Mouse (Mus musculus): Measurements from ENCODE around the gene Rbpjl. TPM values are rescaled to one million over a fixed set of nuclear protein-coding genes. Genes with fewer than 3 reads are reported as not detected.
A peak's percentile ranks its signal among the peaks of the same experiment; 100 is the strongest.

The Rbpjl gene
- 41.3 and 45.2 TPM in 2 replicates for polyA plus RNA-seq (2015; fragmentation: Nextera tagmentation; extraction: Ambion mirVana)

DNA sequence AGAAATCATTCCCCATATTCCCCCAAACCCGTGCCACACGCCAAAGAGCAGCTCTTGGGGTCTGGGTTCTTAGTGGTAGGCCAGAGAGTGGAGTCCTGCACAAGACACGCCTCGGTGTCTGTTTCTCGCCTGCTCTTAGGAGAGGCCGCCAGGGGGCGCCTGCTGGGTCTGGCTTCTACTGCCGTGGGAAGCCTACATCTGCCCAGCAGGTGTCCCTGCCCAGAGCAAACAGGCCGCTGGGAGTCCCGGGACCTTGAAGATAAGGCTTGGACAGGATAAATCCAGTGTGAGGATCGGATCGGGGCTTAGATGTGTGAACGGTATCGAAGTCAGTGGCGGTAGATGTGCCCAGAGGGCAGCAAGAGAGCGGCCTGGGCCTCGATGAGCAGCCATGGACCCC lies at the start of gene Rbpjl:
Rbpjl (plus strand) TSS at position 236 of the 400 bp plus-strand sequence.
- Histone ChIP-seq H3K9ac (ENCODE audit: low read length) (peak within 1 kb of the TSS; percentile 49; the same call in 1 of the 2 replicates), H3K27ac (ENCODE audit: low read length) (peak within 1 kb of the TSS; percentile 30; the same call in 1 of the 2 replicates), H3K27me3 (ENCODE audit: control insufficient read depth, insufficient read depth, low read length) (peaks cover 62% of the 10 kb centered on the region), H3K36me3 (ENCODE audit: control insufficient read depth, insufficient read depth, low read length) (no peaks in the 10 kb centered on the region), H3K4me1 (ENCODE audit: control insufficient read depth, insufficient read depth, low read length) (peaks cover 7% of the 10 kb centered on the region; the same call in 1 of the 2 replicates), H3K4me2 (ENCODE audit: low read depth, low read length) (peak within 1 kb of the TSS; percentile 73), H3K4me3 (replicated peaks; ENCODE audit: low read length) (peak within 1 kb of the TSS; percentile 43), H3K9me3 (replicated peaks; ENCODE audit: control insufficient read depth, low read length) (no peaks in the 10 kb centered on the region; the same call in 1 of the 2 replicates)
- WGBS = 5% methylated on average over 17 of the region's 17 CpGs
- ATAC-seq (ENCODE audit: insufficient read depth, low FRiP score) = peak; percentile 49; the same call in 1 of the 2 replicates

DNA sequence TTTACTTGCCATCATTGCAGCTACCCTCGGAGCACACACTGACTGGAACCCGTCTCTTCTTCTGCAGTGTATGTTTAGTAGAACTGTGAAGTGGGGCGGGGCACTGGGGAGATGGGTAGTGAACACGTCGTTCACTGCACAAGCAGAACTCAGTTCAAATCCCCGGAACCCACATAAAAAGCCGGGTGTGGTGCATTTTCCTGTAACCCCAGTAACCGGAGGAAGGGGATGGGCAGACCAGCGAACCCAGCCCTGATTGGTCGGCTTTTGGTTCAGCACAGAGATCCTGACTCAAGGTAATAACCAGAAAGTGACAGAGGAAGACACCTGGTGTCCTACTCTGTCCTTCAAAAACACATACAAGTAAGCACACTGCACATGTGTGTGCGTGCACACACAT lies 49.6 kb upstream of the Rbpjl start:
- ATAC-seq (ENCODE audit: insufficient read depth, low FRiP score) = no peak
- Histone ChIP-seq H3K27me3 (ENCODE audit: control insufficient read depth, insufficient read depth, low read length) (no peaks in the 10 kb centered on the region), H3K4me1 (ENCODE audit: control insufficient read depth, insufficient read depth, low read length) (no peaks in the 10 kb centered on the region), H3K4me2 (ENCODE audit: low read depth, low read length) (no peak overlapping the region), H3K36me3 (ENCODE audit: control insufficient read depth, insufficient read depth, low read length) (no peaks in the 10 kb centered on the region), H3K9me3 (replicated peaks; ENCODE audit: control insufficient read depth, low read length) (no peaks in the 10 kb centered on the region), H3K4me3 (replicated peaks; ENCODE audit: low read length) (no peak overlapping the region), H3K27ac (ENCODE audit: low read length) (no peak overlapping the region), H3K9ac (ENCODE audit: low read length) (no peak overlapping the region)
- 83% methylated on average over 11 of the region's 11 CpGs for WGBS

DNA sequence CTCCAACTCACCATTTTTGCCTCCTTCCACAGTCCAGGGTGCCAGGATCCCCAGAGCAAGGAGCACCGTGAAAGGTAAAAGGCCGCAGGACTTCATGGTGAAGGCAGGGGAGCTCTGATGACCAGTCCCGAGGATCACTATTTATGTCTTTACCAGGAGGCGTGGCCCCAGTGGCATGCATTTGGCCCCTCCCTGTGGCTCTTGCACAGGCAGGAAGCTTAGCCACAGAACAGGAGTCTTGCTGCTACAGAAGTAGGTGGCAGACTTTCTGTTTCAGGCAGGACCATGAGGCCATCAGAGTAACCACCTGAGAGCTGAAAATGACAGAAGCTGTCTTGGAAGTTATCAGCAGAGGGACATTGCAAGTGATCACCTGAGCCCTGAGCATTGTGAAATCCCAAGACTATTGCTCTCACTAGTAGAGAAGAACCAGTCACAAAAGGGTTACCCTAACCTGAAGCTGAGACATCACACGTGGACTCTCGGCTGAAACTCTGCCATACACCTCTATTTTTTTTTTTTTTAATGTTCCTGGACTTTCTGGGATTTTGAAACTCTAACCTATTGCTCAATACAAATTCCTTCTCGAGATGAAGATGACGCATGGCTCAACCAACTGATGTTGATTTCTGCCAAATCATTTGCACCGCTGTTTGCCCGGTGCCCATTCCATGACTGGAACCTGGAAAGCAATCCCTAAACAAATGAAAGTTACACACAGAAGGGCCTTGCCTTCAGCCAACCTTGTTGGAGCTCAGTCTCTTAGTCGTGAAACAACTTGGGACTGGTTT lies 46.6 kb upstream of the Rbpjl start:
- Histone ChIP-seq H3K27ac (ENCODE audit: low read length) (no peak overlapping the region), H3K4me1 (ENCODE audit: control insufficient read depth, insufficient read depth, low read length) (peaks cover 3% of the 10 kb centered on the region; the same call in 1 of the 2 replicates), H3K36me3 (ENCODE audit: control insufficient read depth, insufficient read depth, low read length) (no peaks in the 10 kb centered on the region), H3K4me3 (replicated peaks; ENCODE audit: low read length) (no peak overlapping the region), H3K9ac (ENCODE audit: low read length) (no peak overlapping the region), H3K4me2 (ENCODE audit: low read depth, low read length) (no peak overlapping the region), H3K9me3 (replicated peaks; ENCODE audit: control insufficient read depth, low read length) (no peaks in the 10 kb centered on the region), H3K27me3 (ENCODE audit: control insufficient read depth, insufficient read depth, low read length) (no peaks in the 10 kb centered on the region)
- ATAC-seq (ENCODE audit: insufficient read depth, low FRiP score) = no peak
- 66% methylated on average over 11 of the region's 11 CpGs for WGBS

DNA sequence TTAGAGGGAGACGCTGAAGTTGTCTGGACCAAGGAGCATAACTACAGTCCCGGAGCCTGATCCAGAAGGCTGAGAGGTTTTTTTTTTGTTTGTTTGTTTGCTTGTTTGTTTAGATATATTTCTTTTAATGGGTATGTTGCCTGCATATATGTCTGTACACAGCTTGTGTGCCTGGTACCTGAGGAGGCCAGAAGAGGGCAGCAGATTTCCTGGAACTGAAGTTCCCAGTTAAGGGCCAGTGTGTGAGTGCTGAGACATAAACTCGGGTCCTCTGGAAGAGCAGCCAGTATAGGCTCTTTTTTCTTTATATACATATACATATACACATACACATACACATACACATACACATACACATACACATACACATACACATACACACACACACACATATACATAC lies 44.6 kb upstream of the Rbpjl start:
- no peak for ATAC-seq (ENCODE audit: insufficient read depth, low FRiP score)
- H3K4me1 ChIP-seq (ENCODE audit: control insufficient read depth, insufficient read depth, low read length) = peaks cover 3% of the 10 kb centered on the region; the same call in 1 of the 2 replicates
- WGBS = 75% methylated on average over 3 of the region's 3 CpGs
- no peak overlapping the region for H3K9ac ChIP-seq (ENCODE audit: low read length)
- H3K9me3 ChIP-seq (replicated peaks; ENCODE audit: control insufficient read depth, low read length) = no peaks in the 10 kb centered on the region
- no peaks in the 10 kb centered on the region for H3K27me3 ChIP-seq (ENCODE audit: control insufficient read depth, insufficient read depth, low read length)
- H3K4me3 ChIP-seq (replicated peaks; ENCODE audit: low read length) = no peak overlapping the region
- H3K4me2 ChIP-seq (ENCODE audit: low read depth, low read length) = no peak overlapping the region
- no peak overlapping the region for H3K27ac ChIP-seq (ENCODE audit: low read length)
- H3K36me3 ChIP-seq (ENCODE audit: control insufficient read depth, insufficient read depth, low read length) = no peaks in the 10 kb centered on the region

DNA sequence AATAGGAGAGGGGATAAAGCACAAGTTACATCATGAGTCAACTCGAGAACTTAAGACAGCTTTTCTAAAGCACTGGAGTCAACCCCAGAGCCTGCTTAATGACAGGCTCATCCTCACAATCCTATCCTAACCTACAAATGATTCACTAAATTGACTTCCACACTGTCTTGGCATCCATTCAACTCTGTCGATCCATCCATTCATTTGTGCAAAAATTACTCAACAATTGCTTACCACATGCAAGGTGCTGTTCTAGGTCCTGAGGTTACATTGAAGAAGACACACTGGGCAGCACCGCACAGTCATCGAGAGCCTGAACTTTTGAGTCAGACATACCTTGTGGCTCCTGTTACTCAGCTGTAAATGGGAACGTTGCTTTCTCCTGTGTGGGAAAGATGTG lies 43.9 kb upstream of the Rbpjl start:
- no peak overlapping the region for H3K27ac ChIP-seq (ENCODE audit: low read length)
- H3K9ac ChIP-seq (ENCODE audit: low read length) = no peak overlapping the region
- WGBS = 81% methylated on average over 5 of the region's 5 CpGs
- H3K4me1 ChIP-seq (ENCODE audit: control insufficient read depth, insufficient read depth, low read length) = peaks cover 3% of the 10 kb centered on the region; the same call in 1 of the 2 replicates
- no peak for ATAC-seq (ENCODE audit: insufficient read depth, low FRiP score)
- H3K36me3 ChIP-seq (ENCODE audit: control insufficient read depth, insufficient read depth, low read length) = no peaks in the 10 kb centered on the region
- no peak overlapping the region for H3K4me2 ChIP-seq (ENCODE audit: low read depth, low read length)
- no peaks in the 10 kb centered on the region for H3K9me3 ChIP-seq (replicated peaks; ENCODE audit: control insufficient read depth, low read length)
- H3K27me3 ChIP-seq (ENCODE audit: control insufficient read depth, insufficient read depth, low read length) = no peaks in the 10 kb centered on the region
- no peak overlapping the region for H3K4me3 ChIP-seq (replicated peaks; ENCODE audit: low read length)

DNA sequence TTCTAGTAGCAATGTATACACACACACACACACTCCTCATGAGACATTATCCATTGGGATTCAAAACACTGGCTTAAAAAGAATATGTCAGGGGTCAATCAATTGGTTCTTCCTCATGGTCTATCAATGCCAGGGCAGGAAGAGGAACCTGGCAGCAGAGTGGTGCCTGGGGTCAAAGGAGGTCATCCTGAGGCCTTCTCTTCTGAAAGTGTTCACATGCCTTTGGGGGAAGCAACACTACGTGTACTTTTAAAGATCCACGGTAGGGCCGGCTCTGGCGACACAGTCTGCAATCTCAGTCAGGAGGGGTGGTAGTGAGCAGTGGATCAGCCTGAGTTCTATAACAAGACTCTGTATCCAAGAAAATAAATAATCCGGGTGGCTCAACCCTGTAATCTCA lies 43.3 kb upstream of the Rbpjl start:
- Histone ChIP-seq H3K9me3 (replicated peaks; ENCODE audit: control insufficient read depth, low read length) (no peaks in the 10 kb centered on the region), H3K36me3 (ENCODE audit: control insufficient read depth, insufficient read depth, low read length) (no peaks in the 10 kb centered on the region), H3K27ac (ENCODE audit: low read length) (no peak overlapping the region), H3K4me3 (replicated peaks; ENCODE audit: low read length) (no peak overlapping the region), H3K4me2 (ENCODE audit: low read depth, low read length) (no peak overlapping the region), H3K4me1 (ENCODE audit: control insufficient read depth, insufficient read depth, low read length) (peaks cover 3% of the 10 kb centered on the region; the same call in 1 of the 2 replicates), H3K9ac (ENCODE audit: low read length) (no peak overlapping the region), H3K27me3 (ENCODE audit: control insufficient read depth, insufficient read depth, low read length) (no peaks in the 10 kb centered on the region)
- WGBS = 73% methylated on average over 5 of the region's 5 CpGs
- ATAC-seq (ENCODE audit: insufficient read depth, low FRiP score) = no peak

DNA sequence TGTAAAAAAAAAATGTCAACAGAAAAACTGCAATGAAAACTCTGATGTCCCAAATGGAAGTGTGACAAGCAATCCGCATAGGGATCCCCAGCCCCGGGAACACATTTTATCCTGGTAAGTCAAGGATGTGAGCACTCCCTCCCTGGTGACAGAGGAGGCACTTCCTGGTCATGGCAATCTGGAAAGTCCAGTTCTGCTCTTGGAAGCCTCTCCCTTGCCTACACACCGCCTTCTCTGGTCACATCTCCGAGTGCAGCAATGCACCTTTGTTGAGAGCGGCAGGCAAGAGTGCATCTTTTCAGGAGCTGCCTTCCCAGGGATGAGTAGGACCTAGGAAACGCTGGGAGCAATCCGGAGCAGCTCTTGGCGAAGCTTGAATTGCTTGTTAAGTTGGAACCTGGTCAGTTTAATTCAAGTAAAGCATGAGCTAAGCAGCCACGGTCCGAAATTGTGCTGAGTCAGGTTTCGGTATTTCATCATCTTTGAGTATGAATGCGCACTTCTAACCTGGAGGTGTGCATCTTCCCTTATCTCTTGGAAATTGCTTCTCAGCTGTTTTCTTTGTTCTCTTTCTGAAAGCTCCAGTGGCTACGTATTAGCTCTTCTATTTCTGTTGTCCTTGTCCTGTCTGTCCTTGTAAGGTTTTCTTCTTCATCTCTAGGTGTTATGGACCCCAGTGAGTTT lies 41.8 kb upstream of the Rbpjl start:
- 29% methylated on average over 13 of the region's 13 CpGs for WGBS

DNA sequence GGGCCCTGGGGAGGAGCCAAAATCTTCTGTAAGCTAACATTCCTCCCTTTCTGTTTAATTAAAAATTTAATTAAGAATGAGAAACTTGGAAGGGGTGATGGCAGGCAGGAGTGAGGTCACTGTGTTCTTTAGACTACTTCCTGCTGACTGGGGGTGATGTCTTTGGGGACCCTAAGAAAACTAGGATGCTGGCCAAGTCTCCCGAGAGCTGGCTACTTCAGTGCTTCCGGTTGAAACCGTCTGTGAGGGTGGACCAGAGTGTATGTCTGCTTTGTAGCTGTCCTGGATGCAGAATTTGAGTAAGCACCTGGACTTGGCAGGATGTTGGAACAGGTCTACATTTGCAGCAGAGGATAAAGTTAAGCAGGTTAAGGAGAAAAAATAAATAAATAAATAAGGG lies 36.0 kb upstream of the Rbpjl start:
- whole genome bisulfite sequencing = 61% methylated on average over 3 of the region's 3 CpGs
- H3K4me1 ChIP-seq (ENCODE audit: control insufficient read depth, insufficient read depth, low read length) = no peaks in the 10 kb centered on the region
- no peak overlapping the region for H3K9ac ChIP-seq (ENCODE audit: low read length)
- H3K27ac ChIP-seq (ENCODE audit: low read length) = no peak overlapping the region
- H3K4me3 ChIP-seq (replicated peaks; ENCODE audit: low read length) = no peak overlapping the region
- no peaks in the 10 kb centered on the region for H3K36me3 ChIP-seq (ENCODE audit: control insufficient read depth, insufficient read depth, low read length)
- H3K4me2 ChIP-seq (ENCODE audit: low read depth, low read length) = no peak overlapping the region
- no peaks in the 10 kb centered on the region for H3K27me3 ChIP-seq (ENCODE audit: control insufficient read depth, insufficient read depth, low read length)
- no peaks in the 10 kb centered on the region for H3K9me3 ChIP-seq (replicated peaks; ENCODE audit: control insufficient read depth, low read length)
- no peak for ATAC-seq (ENCODE audit: insufficient read depth, low FRiP score)

More for the DNA sequence above, 41.8 kb upstream of the Rbpjl start:
- no peak for ATAC-seq (ENCODE audit: insufficient read depth, low FRiP score)
- Histone ChIP-seq H3K4me3 (replicated peaks; ENCODE audit: low read length) (no peak overlapping the region), H3K9me3 (replicated peaks; ENCODE audit: control insufficient read depth, low read length) (no peaks in the 10 kb centered on the region), H3K36me3 (ENCODE audit: control insufficient read depth, insufficient read depth, low read length) (no peaks in the 10 kb centered on the region), H3K9ac (ENCODE audit: low read length) (no peak overlapping the region), H3K27me3 (ENCODE audit: control insufficient read depth, insufficient read depth, low read length) (no peaks in the 10 kb centered on the region), H3K4me1 (ENCODE audit: control insufficient read depth, insufficient read depth, low read length) (peaks cover 3% of the 10 kb centered on the region; the same call in 1 of the 2 replicates), H3K4me2 (ENCODE audit: low read depth, low read length) (no peak overlapping the region), H3K27ac (ENCODE audit: low read length) (no peak overlapping the region; the same call in 1 of the 2 replicates)

DNA sequence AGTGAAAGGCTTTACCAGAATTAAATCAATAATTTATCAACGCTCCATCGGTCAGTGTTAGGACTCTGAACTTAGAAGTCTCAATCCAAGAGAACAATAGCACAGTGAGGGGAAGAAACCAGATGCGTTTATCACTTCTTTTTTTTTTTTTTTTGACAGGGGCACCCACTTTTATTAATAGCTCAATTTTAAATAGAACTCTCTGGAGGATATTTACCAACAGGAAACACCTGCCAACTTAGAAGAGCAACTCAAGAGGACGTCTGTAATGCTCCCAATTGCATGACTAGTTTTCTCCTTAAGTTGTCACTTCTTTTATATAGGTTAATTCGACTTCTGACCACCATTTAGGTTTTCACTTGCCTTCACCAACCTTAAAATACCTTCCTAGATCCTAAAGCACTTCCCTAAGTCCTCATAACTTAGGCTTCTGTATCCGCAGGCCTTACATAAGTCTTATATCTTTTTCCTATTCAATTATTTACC lies 34.3 kb upstream of the Rbpjl start:
- Histone ChIP-seq H3K4me3 (replicated peaks; ENCODE audit: low read length) (no peak overlapping the region), H3K4me1 (ENCODE audit: control insufficient read depth, insufficient read depth, low read length) (no peaks in the 10 kb centered on the region), H3K9ac (ENCODE audit: low read length) (no peak overlapping the region), H3K27me3 (ENCODE audit: control insufficient read depth, insufficient read depth, low read length) (no peaks in the 10 kb centered on the region), H3K4me2 (ENCODE audit: low read depth, low read length) (no peak overlapping the region), H3K9me3 (replicated peaks; ENCODE audit: control insufficient read depth, low read length) (no peaks in the 10 kb centered on the region), H3K36me3 (ENCODE audit: control insufficient read depth, insufficient read depth, low read length) (no peaks in the 10 kb centered on the region), H3K27ac (ENCODE audit: low read length) (no peak overlapping the region)
- WGBS = 79% methylated on average over 6 of the region's 6 CpGs
- ATAC-seq (ENCODE audit: insufficient read depth, low FRiP score) = no peak
